Mouse (Mus musculus) left cerebral cortex, adult 2 months (tissue): Measurements from ENCODE around the gene Tbl3. TPM values are rescaled to one million over a fixed set of nuclear protein-coding genes. Genes with fewer than 3 reads are reported as not detected.
"Not testable (repeated sequence)": the region's sequence is repeated elsewhere in the genome, so short reads cannot be mapped to it uniquely, and the experiment has no call there.

ENCODE experiments used
- DNase-seq, 2 experiments: peaks; one replicate each; pipeline ENCODE4 v3.0.0; 2021 to 2022; ENCODE audit warnings: low spot score in 2 of 2, mixed read lengths in 1 of 2; ENCODE audit errors: extremely low spot score in 1 of 2
- H3K27ac ChIP-seq: fragments of 200-600 bp; 2 replicates; pipeline ENCODE4 v1.8.1; 2022
- H3K4me3 ChIP-seq: fragments of 200-600 bp; 2 replicates; pipeline ENCODE4 v1.8.1; 2022
- CTCF ChIP-seq: fragments of 200-600 bp; IDR thresholded peaks from 2 replicates; pipeline ENCODE4 v1.8.1; 2022; ENCODE audit warnings: antibody characterized with exemption, mild to moderate bottlenecking, moderate library complexity
- intact Hi-C: fragments of 180-260 bp; cut with DNase I; formaldehyde crosslinking; loops from one replicate; pipeline ENCODE4 v1.15.1; 2025
- total RNA-seq, 2 experiments: library from RNA; stranded (reverse); gene quantifications; 2 replicates each; pipeline ENCODE4 v1.2.3; 2021

Tbl3 gene
- total RNA-seq, 2 experiments from 2014 or later, result 24.7 to 26.4 TPM

GRCm38 (mm10) chr17:24724184-24724583 is 16.7 kb upstream of the Tbl3 start, which contains the start of gene Ndufb10:
TSS of gene Ndufb10 (minus strand) at chr17:24724478.
- DNase-seq, result peak; percentile 93 to 98
- peak; percentile 97 for TF ChIP-seq CTCF
- H3K4me3 ChIP-seq, result peak within 1 kb of the TSS; percentile 87
- intact Hi-C loops, result no loop called here
- peak within 1 kb of the TSS; percentile 98 for H3K27ac ChIP-seq

DNA sequence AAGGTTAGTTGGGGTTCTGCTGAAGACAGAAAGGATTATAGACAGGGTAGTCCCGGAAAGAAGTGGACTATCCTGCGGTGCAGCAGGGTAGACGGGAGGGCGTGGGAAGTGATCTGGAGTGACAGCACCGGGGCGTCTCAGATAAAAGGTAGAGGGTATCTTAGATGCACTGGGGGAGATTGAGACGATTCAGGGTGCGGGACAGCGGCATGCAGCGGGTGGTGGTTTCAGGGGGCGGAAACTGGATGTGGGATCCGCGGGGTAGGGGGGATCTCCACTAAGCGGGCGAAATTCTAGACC is 16.4 kb upstream of the Tbl3 start:
- Histone ChIP-seq H3K4me3 (peak overlapping the region; percentile 87), H3K27ac (peak overlapping the region; percentile 98)
- DNase-seq, result no peak
- intact Hi-C loops, result no loop called here
- TF ChIP-seq CTCF, result no peak

DNA sequence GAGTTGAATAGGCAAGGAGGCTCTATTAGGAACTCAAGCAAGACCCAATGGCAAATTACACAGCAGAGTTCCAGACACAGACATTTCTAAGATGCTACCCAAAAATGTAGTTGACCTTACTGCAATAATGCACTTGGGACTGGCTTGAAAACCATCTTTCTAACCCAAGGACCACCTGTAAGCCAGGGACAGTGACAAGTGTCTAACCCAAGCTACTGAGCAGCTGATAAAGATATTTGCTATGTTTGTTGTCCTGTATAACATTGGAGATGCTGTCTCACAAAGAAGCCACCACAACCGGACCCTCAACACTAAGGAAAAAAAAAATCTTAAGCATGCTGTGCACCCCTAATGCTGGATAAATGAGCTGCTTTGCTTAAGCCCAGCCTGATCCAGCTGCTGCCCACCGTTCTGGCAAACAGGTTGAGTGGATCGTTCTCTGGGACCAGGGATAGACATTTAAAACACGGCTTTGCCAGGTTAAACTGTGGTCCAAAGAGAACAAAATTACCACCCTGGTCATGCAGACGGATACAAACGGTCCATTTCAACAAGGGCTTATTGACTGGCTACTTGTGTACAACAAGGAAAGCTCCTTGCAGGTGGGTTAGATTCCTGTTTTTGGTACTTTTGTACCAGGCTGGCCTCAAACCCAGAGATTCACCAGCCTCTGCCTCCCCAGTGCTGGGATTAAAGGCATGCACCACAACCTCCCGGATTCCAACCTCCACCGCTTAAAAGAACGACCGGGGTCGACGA is 15.8 kb upstream of the Tbl3 start:
- peak in 1 of 2 experiments; percentile 7 for DNase-seq
- H3K27ac ChIP-seq, result peak overlapping the region; percentile 98
- H3K4me3 ChIP-seq, result peak overlapping the region; percentile 87
- no peak for TF ChIP-seq CTCF
- intact Hi-C loops, result no loop called here

GRCm38 (mm10) chr17:24722220-24722924 is 14.9 kb upstream of the Tbl3 start:
- H3K4me3 ChIP-seq, result no peak overlapping the region
- no peak overlapping the region for H3K27ac ChIP-seq
- no peak for TF ChIP-seq CTCF
- intact Hi-C loops, result no loop called here
- DNase-seq, result no peak

GRCm38 (mm10) chr17:24721383-24721955 is 14.0 kb upstream of the Tbl3 start:
- H3K27ac ChIP-seq, intact Hi-C loops: not testable (repeated sequence)
- H3K4me3 ChIP-seq, result 0 out of 2 replicates have a peak overlapping the region, but pooled peaks have one; percentile 11
- DNase-seq, result peak in 1 of 2 experiments; percentile 7

GRCm38 (mm10) chr17:24720616-24721015 is 13.2 kb upstream of the Tbl3 start:
- Histone ChIP-seq H3K4me3 (peak overlapping the region; percentile 77), H3K27ac (peak overlapping the region; percentile 84)
- peak in 1 of 2 experiments; percentile 5 for DNase-seq
- intact Hi-C loops, result not testable (repeated sequence)

DNA sequence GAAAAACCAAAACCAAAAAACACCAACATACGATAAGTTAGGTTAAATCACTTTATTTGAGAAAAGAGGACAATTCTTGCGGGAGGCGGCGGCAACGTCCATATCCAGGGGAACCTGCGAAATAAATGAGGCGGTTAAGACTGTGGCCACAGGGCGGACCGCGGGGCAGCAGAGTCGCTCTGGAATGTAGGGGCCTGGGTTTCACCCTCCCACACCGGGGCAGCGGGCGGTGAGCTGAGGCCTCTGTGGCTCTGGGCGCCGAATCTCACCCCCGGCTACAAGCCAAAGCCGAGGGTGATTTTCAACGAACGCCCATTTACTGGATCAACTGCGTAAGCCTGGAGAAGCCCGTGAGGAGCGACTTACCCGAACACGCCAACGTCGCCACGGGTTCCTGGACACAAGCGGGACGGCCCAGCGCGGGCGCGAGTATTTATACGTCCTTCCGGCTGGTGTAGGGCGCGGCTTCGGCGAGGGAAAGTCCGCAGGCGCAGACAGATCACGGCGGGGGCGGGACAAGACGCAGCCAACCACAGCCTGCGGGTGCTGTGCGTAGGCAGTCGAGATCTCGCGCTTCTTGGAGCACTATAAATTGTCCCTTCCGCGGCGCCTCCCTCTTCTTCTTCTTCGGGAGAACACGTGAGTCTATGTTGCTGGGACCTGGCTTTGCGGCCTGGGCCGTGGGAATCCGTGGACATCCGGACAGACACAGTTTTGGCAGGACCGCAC is 12.2 kb upstream of the Tbl3 start:
- intact Hi-C loops, result no loop called here
- DNase-seq, result peak; percentile 98 to 99
- Histone ChIP-seq H3K27ac (peak overlapping the region; percentile 88), H3K4me3 (peak overlapping the region; percentile 77)
- TF ChIP-seq CTCF, result no peak; the same call in 1 of the 2 replicates

- DNase-seq, intact Hi-C loops, H3K27ac ChIP-seq: not testable (repeated sequence)
- TF ChIP-seq CTCF, result peak; percentile 3
- H3K4me3 ChIP-seq, result peak overlapping the region; percentile 77
Observed at GRCm38 (mm10) chr17:24718938-24719337, 11.5 kb upstream of the Tbl3 start.

DNA sequence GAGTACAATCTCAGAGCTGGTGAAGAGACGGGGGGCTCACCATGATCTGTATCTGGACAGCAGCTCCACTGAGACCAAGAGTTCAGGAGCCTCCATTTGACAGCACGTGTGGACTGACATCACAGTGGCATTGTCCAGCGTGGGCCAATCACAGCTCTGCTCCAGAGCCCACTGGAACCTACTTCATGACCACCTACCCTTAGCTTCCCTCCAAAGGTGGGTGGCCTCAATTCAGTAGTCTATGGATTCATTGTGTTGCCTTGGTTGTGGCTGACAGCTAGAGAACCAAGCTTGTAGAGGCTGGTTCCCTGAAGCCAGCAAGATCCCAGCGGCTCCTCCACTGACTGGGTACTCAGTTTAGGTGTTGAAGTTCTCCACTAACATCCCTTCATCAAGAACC is 10.5 kb upstream of the Tbl3 start, which contains the start of the genes Rnf151 and Rps2:
TSS of gene Rnf151 (minus strand) at position 121 of the 400 bp plus-strand sequence.
TSS of gene Rps2 (plus strand) at position 174 of the 400 bp plus-strand sequence.
- DNase-seq, result no peak
- Histone ChIP-seq H3K4me3 (peak within 1 kb of the TSS; percentile 77; the same call in 1 of the 2 replicates), H3K27ac (no peak within 1 kb of the TSS)
- intact Hi-C loops, result no loop called here
- no peak for TF ChIP-seq CTCF

DNA sequence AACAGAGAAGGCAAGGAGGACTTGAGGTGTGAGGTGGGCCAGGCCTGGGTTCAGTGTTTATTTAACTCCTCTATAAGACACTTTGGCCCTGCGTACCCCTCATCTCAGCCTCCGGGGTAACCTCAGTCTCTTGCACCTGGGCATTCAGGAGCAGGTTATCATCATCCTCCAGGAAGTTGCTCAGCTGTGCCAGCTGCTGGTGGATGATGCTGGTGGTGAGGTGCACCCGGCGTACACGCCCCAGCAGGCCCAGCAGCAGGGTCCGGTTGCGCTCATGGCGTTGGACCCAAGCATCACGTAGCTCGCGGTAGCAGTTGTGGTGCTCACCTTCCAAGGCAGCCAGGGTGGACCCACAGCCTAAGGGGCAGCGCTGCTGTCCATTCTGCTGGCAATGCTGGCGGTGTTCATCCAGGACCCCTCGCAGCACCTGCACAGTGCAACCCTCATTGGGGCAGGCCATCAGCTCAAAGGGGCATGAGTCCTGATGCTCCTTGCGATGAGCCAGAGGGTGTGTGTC is 8.8 kb upstream of the Tbl3 start:
- TF ChIP-seq CTCF, result no peak
- intact Hi-C loops, result no loop called here
- no peak overlapping the region for H3K27ac ChIP-seq
- no peak for DNase-seq
- no peak overlapping the region for H3K4me3 ChIP-seq

- TF ChIP-seq CTCF, result no peak
- DNase-seq, result no peak
- H3K27ac ChIP-seq, result no peak overlapping the region
- no peak overlapping the region for H3K4me3 ChIP-seq
- intact Hi-C loops, result no loop called here
Observed at GRCm38 (mm10) chr17:24715556-24715955, 8.1 kb upstream of the Tbl3 start.
